Mouse (Mus musculus) liver, adult (tissue): ENCODE measurements around the gene Prrc2b.

Experiments
- GATA4 ChIP-seq: IDR thresholded peaks from 2 replicates; pipeline ENCODE4 v1.6.1; 2014; ENCODE audit warnings: mild to moderate bottlenecking, low read length; ENCODE audit not compliant: insufficient replicate concordance

The Prrc2b gene

DNA sequence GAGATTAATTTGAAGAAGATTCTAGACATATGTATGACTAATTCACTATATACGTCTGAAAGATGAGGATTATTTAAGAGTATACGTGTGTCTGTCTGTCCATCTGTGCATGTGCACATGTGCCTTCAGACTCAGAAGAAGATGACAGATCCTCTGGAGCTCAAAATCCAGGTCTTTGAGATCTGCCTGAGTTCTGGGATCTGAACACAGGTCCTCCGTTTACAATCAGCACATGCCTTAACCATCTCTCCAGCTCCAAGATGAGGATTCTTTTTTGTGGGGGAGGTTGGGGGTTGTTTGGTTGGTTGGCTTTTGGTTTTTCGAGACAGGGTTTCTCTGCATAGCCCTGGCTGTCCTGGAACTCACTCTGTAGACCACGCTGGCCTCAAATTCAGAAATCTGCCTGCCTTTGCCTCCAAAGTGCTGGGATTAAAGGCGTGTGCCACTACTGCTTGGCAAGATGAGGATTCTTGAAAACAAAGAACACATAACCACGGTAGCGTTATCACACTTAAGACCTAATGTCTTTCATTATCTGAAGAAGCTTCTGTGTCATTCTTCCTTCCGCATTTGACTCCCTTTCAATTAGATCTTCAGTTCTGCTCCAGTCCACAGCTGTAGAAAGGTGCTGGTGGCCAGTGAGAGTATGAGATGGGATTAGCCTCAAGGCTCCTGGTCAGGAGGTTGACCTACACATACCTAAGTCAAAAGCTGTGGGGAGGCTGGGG is 88.0 kb downstream of the Prrc2b start:
- no peak for TF ChIP-seq GATA4

DNA sequence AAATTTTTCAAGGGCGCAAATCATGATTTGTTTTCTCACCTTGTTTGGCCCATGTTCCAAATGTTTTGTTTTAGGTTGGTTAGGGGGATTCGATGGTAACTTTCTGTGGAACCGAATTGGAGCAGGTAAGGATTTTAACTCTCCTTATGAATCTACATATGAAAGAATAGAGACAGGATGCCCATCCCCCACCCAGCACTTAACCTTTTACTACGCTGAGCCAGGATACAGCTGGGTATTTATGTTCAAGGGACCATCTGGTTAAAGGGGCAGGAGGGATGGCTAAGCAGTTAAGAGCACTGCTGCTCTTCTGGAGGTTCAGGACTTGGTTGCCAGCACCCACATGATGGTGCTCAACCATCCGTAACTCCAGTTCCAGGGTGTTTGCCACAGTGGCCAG is 89.7 kb downstream of the Prrc2b start:
- TF ChIP-seq GATA4 = no peak

DNA sequence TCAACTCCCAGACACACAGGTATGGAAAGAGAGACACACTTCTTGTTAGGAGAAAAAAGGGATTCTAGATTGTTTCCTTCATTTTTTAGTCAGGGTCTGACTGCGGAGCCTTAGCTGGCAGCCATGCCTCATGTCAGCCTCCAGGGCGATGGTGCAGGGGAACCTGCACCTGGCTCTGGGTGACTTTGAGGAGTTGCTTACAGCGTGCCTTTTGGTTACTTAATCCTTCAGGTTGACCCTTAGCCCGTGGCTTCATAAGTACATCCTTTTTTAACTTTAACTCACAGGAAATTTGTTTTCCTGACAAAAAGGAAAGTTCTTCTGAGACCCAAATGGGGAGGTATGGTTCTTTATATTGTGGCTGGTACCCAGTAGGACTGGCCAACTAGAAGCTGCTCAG is 92.1 kb downstream of the Prrc2b start:
- no peak for TF ChIP-seq GATA4

DNA sequence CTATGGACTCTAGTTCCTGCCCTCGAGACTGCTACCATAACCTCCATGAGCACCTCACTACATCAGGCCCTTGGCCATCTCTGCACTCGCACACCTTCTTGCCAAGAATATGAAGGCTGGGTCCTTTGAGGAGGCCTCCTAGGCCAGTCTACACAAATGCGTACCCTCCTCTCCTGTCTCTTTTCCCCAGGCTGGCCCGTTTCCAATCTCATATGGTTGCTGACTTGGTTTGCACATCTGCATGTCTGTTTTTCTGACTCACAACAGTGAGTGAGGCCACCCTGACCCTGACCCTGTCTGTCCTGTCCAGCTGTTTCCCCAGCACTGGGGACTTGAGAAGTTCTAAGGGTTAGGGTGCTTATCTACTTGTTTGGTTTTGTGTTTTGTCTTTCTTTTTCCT is 95.9 kb downstream of the Prrc2b start:
- TF ChIP-seq GATA4 = no peak

DNA sequence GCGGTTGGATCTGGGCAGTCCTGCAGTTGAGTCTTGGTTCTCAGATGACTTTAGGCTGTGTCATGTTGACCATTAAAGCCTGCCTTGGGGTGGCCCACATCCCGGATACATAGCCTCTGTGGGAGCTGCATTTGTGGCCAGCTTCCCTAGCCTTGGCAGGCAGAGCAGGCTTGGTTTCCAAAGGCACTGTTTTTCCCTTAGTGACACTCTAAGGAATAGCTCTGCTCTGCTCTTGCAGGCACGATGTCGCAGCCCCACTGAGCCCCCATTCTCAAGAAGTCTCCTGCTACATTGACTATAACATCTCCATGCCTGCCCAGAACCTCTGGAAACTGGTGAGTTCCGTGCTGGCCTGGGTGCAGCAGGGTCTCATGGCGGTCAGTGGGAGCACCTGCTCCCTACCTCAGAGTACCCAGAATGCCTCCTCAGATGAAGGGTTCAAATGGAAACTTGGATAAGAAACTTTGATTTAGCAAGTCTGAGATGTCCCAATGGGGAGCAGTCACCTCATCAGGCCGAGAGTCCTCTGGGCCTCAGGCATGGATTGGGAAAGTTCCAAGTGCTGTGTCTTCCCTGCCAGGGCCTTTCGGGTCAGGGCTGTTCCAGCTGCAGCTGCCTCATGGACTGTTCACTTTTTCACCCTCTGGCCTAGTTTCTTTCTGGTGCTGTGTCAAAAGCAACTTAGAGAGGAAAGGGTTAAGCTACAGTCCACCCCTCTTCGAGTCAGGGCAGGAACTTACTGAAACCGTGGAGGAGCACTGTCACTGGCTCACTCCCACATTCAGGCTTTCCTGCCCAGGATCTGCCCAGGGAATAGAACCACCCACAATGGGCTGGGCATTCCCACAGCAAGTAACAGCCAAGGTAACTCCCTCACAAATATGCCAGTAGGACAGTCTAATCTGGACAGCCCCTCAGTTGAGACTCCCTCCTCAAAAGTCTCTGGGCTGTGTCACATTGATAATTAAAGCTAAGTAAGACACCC is 97.8 kb downstream of the Prrc2b start:
- TF ChIP-seq GATA4 = no peak

DNA sequence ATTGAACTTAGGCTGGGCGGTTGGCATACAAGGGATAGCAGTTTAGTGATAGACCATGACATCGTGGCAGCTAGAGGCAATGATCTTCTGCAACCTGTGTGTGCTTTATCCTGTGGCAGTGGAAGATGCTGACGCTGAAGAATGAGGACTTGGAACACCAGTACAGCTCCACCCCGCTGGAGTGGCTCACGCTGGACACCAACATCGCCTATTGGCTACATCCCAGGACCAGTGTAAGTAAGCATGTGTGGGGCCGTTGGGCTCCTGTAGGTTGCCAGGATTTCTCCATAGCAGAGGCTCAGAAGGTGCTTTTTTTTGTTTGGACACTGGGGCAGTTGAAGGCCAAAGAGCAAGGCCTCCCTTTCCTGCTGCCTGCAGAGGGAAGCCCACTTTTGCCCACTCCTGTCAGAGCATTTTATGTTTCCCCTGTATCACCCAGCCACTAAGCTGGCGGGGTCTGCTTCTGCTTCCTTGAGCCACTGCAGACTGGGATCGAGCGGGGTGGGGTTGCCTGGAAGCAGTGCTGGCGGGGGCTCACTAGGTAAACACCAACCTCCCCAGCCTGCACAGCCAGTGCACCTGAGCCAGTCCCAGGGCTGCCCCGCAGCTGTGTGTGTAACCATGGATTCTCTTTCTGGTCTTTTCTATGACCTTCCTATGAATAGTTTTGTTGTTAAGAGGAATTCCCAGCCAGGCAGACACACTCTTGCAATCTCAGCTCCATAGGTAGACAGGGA is 101.1 kb downstream of the Prrc2b start:
- no peak for TF ChIP-seq GATA4

DNA sequence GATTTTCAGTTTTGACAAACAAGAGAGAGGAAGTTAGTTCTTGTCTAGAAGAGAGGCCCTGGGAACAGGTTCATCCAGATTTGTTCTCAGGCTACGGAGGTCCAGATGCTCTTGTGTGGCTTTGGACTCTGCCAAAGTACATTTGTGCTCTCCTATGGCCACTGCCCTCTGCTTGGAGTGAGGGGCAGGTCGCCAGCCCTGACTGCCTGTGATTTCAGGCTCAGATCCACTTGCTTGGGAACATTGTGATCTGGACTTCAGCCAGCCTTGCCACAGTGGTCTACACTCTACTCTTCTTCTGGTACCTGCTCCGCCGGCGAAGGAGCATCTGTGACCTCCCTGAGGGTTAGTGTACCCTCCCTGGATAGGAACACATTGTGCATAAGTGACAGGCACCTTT is 101.8 kb downstream of the Prrc2b start:
- TF ChIP-seq GATA4 = no peak

DNA sequence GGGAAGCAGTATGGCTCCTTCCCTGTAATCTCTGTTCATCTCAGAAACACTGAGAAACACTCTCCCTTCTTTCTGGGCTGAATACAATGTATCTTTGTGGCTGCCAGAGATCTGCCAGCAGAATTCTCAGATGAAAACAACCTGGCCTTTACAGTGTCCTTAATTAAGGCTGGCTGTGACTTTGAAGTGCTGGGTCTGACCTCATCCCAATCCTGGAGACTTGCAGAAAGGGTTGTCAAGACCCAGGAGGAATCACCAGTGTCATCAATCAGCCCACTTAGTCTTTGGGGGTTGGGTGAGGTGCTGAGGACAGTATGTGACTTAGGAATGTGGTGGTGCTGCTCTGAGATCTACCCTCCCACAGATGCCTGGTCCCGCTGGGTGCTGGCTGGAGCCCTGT is 102.5 kb downstream of the Prrc2b start:
- no peak for TF ChIP-seq GATA4

DNA sequence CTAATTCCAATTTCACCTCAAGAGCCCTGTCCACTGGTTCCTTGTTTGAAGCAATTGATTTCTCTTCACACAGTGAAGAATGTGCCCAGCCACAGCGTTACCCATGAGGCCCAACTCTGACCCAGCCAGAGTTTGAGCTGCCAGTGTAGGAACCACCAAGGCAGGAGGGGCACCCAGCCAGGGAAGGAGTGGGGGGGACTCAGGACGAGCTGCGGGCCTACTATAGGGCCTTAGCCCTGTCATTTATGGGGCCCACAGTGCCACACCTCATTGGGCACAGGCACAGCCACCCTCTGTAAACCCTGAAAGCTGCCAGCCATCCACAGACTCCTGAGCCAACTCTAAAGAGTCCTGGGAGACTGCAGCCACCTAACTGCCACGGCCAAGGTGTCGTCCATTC is 103.7 kb downstream of the Prrc2b start:
- TF ChIP-seq GATA4 = no peak

DNA sequence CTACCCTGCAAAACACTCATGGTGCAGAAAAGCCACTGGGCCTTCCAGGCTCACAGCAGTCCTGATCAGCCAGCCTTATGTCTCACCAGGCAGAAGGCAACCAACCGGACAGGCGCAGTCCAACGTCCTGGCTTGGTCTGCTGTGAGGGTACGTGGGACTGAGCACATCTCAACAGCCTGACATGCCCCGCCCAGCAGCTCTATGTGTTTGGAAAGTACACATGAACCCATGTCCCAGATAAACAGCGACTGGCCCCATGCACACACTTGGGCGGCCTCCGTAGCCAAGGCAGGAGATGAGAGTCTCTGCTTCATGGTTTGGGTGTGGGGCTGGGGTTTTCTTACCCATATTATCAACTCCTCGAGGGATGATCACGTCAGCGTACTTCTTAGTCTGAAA is 105.4 kb downstream of the Prrc2b start:
- no peak for TF ChIP-seq GATA4

DNA sequence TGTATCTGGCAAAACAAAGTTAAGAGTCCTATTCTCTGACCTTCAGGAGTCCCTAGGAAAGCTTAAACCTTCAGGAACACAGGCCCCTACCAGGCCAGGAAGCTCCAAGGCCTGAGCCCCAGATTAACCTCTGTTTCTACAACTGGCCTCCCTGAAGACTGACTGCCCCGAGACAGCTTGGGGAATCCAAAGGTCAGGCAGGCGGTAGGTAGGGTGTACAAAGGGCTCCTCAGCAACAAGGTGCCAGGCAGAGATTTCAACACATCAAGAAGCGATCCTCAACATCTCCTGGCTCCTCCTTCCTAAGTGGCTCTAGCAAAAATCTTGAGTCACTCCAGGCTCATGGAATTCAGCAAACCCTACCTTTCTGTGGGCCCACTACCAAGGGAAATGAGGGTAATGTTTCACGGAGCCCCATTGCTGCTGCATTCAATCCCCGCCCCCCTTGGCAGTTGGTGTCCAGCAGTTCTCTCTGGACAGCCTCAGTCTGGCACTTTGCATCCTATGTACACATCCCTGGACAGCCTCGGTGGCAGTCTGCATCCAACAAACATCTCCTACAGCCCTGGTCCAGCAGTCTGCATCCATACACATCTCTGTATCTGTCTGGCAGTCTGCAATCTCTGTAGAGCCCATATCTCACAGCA is 108.1 kb downstream of the Prrc2b start:
- TF ChIP-seq GATA4 = no peak

DNA sequence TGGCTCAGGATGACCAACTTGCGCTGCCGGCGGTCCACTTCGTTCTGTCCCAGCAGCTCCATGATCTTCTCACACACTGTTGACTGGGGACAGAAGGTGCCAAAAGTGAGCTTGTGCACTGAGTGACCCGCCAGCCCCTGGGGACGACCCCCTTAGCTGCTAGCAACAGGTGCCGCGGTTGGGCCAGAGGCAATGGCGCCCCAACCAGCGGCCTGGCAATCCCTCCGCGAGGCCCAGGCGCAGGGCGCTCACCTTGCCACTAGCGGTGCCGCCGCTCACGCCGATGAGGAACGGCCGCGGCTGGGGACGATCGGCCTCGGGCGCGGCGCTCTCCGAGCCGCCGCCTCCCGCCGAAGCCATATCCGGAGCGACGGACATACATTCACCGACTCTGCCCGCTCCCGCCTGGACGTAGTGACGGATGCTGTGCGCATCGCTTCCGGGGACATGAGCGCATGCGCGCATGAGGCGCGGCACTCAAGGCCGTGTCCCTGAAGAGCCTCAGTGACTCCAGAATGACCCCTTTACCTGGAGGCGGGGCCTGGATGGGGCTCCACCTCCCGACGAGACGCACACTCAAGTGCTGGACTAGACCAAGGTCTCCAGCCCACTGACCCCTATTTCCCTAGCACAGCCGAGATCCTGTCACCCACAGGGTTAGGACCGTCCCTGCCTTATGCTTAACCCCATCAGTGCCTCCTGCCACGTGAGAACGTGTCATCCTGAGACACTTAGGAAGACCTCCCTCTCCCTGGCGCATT is 109.0 kb downstream of the Prrc2b start, which contains the start of gene Uck1:
Gene Uck1 (minus strand): TSS at position 503 of the 761 bp plus-strand sequence.
- no peak for TF ChIP-seq GATA4

DNA sequence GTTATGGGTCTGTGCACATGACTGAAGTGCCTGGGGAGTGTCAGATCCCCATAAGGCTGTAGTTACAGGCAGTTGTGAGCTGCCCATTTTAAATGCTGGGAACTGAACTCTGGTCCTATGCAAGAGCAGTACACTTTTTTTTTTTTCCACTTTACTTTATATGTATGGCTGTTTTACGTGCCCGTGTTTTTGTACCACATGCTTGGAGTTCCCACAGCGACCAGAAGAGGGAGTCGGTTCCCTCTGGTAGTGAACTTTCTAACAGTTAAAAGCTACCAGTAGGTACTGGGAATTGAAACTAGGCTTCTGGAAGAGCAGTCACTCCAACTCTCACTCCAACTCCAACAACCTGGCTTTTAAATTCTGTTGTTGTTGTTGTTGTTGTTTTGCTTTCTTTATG is 109.8 kb downstream of the Prrc2b start:
- TF ChIP-seq GATA4 = no peak

DNA sequence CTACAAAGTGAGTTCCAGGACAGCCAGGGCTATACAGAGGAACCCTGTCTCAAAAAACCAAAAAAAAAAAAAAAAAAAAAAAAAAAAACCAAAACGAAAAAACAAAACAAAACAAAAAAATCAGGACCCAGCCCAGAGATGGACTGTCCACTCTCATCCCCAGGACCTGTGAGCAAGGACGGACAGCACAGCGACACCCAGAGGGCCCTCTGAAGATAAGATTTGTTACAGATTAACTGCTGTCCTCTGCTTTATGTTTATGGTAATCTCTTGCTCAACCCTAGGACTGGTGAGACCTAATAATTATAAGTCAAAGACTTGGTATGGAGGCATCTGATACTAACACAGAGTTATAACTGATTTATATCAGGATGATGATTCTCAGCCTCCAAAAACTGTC is 124.9 kb downstream of the Prrc2b start:
- no peak for TF ChIP-seq GATA4

DNA sequence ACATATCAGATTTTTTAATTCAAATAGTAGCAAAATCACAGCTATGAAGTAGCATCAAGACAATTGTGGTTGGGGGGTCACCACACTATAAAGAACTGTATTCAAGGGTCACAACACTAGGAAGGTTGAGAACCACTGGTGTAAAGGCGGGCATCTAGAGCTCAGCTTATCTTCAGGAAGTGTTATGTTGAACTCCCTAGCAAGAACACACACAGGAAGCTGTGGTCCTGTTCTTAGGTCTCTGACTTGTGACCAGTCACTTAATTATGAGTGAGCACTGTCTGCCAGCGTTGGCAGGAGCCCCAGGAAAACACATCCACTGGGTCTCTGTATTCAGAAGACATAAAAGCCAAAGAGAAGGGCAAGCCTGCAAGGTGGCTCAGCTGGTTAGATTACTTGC is 131.4 kb downstream of the Prrc2b start:
- TF ChIP-seq GATA4 = no peak

DNA sequence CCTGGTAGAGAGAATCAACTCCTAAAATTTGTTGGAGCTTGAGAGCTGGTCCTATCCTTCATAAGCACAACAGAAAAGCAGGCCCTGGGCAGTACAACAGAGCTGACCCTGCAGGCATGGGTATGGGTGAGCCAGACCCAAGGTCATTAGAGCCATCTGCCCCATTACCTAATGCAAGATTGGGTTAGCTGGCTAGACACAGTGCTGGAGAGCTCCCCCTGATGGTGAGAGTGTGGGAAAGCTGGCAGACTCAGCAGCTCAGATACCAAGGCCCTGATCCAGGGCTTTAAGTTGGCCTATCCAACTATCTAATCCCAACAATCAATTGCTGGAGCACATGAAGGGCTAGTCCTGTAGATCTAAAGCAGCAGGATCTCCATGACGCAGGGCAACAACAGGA is 131.8 kb downstream of the Prrc2b start:
- TF ChIP-seq GATA4 = no peak
